In the genomic region with DNA sequence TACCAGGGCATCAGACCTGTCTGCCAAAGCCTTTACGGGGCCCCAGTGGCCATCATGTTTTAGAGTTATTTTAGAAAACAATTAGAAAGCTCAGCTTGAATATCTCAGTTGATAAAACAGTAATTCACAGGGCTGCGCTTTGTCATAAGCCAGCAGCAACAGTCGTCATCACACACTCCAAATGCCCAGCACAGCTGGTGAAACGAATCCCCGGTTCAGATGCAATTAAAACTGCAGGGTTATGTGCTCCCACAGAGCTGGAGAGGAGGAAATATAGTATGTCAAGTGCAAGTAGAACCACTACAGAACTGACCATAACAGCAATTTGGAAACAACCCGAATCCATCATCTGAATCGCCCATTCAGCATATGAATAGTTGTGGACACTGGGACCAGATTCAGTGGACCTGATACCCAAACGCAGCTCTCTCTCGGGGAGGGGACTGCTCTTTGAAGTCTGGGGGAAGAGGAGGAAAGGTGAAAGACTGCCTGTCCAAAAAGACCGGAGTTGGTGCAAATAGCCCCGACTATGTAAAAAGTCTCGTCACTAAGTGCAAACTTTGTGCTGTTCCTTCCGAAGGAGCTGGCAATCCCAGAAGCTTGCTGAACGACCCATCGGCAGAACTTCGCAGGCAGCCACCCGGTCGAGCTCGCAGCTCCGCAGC, we compare ENCODE assay signal across 8 mouse cellular contexts. TPM values are rescaled to one million over a fixed set of nuclear protein-coding genes. Genes with fewer than 3 reads are reported as not detected.
DNase-seq lines count a peak whose midpoint lies in the region; ATAC-seq lines count a peak whose summit lies in the region.

No protein-coding gene starts in this region.

- no peak for ATAC-seq in embryonic facial prominence, embryonic 15.5 days (ENCODE audit: insufficient number of reproducible peaks, low FRiP score, low TSS enrichment, low read depth)
- 0 out of 2 replicates have a peak, but pooled peaks have one; percentile 6 for ATAC-seq in limb, embryonic 11.5 days (ENCODE audit: insufficient number of reproducible peaks, low FRiP score, low TSS enrichment, low read depth)
- 0 out of 2 replicates have a peak, but pooled peaks have one; percentile 7 for ATAC-seq in stomach, embryonic 14.5 days (ENCODE audit: insufficient number of reproducible peaks, insufficient read depth, low FRiP score, low read depth)

- no peaks in the 10 kb centered on the region; the same call in 1 of the 2 replicates for H3K4me1 ChIP-seq in heart, embryonic 10.5 days
- H3K4me1 ChIP-seq in embryonic facial prominence, embryonic 15.5 days: peaks cover 10% of the 10 kb centered on the region; the same call in 1 of the 2 replicates
- H3K4me1 ChIP-seq in limb, embryonic 11.5 days (ENCODE audit: control insufficient read depth, insufficient read depth, low read length): no peaks in the 10 kb centered on the region
- H3K4me1 ChIP-seq in stomach, embryonic 14.5 days (ENCODE audit: control insufficient read depth, insufficient read depth, low read length): no peaks in the 10 kb centered on the region

- peak overlapping the region; percentile 93 for H3K4me3 ChIP-seq in heart, embryonic 10.5 days
- H3K4me3 ChIP-seq in embryonic facial prominence, embryonic 15.5 days (replicated peaks): peak overlapping the region; percentile 87
- H3K4me3 ChIP-seq in limb, embryonic 11.5 days (ENCODE audit: low read depth, low read length): peak overlapping the region; percentile 77
- H3K4me3 ChIP-seq in stomach, embryonic 14.5 days (ENCODE audit: low read depth, low read length): peak overlapping the region; percentile 72

- no peak for DNase-seq in heart, embryonic 10.5 days (ENCODE audit: low spot score)
- DNase-seq in heart, adult 9 months (ENCODE audit: low spot score in 2 of 2): no peak
- peak; percentile 22 for DNase-seq in CD4-positive, CD25-positive, alpha-beta regulatory T cell, adult 2 months (ENCODE audit: low read depth, low spot score)
- DNase-seq in limb, embryonic 11.5 days (ENCODE audit: low spot score): no peak
- DNase-seq in spleen, postnatal 4 days (ENCODE audit: low spot score in 2 of 2): no peak
- DNase-seq in gastrocnemius, postnatal 4 days (ENCODE audit: low spot score in 2 of 2): no peak

- H3K9ac ChIP-seq in embryonic facial prominence, embryonic 15.5 days: peak overlapping the region; percentile 75
- H3K9ac ChIP-seq in limb, embryonic 11.5 days (ENCODE audit: low read length): peak overlapping the region; percentile 82
- H3K9ac ChIP-seq in stomach, embryonic 14.5 days (replicated peaks; ENCODE audit: low read depth, low read length): peak overlapping the region; percentile 79

- 7% methylated on average over 20 of the region's 20 CpGs for WGBS in heart, embryonic 10.5 days
- WGBS in embryonic facial prominence, embryonic 15.5 days: 5% methylated on average over 20 of the region's 20 CpGs
- 7% methylated on average over 20 of the region's 20 CpGs for WGBS in limb, embryonic 11.5 days
- WGBS in stomach, embryonic 14.5 days: 5% methylated on average over 20 of the region's 20 CpGs

- peak overlapping the region; percentile 96 for H3K27ac ChIP-seq in heart, embryonic 10.5 days
- H3K27ac ChIP-seq in embryonic facial prominence, embryonic 15.5 days (replicated peaks): peak overlapping the region; percentile 88
- peak overlapping the region; percentile 83 for H3K27ac ChIP-seq in limb, embryonic 11.5 days (replicated peaks; ENCODE audit: low read depth, low read length)
- H3K27ac ChIP-seq in stomach, embryonic 14.5 days (ENCODE audit: low read length): peak overlapping the region; percentile 80

- no peaks in the 10 kb centered on the region for H3K27me3 ChIP-seq in heart, embryonic 10.5 days (ENCODE audit: insufficient read depth, poor library complexity, severe bottlenecking)
- no peaks in the 10 kb centered on the region for H3K27me3 ChIP-seq in embryonic facial prominence, embryonic 15.5 days
- H3K27me3 ChIP-seq in limb, embryonic 11.5 days (ENCODE audit: control insufficient read depth, insufficient read depth, low read length): no peaks in the 10 kb centered on the region
- H3K27me3 ChIP-seq in stomach, embryonic 14.5 days (ENCODE audit: control insufficient read depth, insufficient read depth, low read length): no peaks in the 10 kb centered on the region

- no peaks in the 10 kb centered on the region for H3K9me3 ChIP-seq in heart, embryonic 10.5 days
- H3K9me3 ChIP-seq in embryonic facial prominence, embryonic 15.5 days (replicated peaks): no peaks in the 10 kb centered on the region
- H3K9me3 ChIP-seq in limb, embryonic 11.5 days (ENCODE audit: control insufficient read depth, low read length): no peaks in the 10 kb centered on the region
- no peaks in the 10 kb centered on the region for H3K9me3 ChIP-seq in stomach, embryonic 14.5 days (ENCODE audit: control insufficient read depth, low read depth, low read length)

- peak overlapping the region; percentile 73 for H3K4me2 ChIP-seq in embryonic facial prominence, embryonic 15.5 days (replicated peaks)
- H3K4me2 ChIP-seq in limb, embryonic 11.5 days (ENCODE audit: low read depth, severe bottlenecking): peak overlapping the region; percentile 47
- peak overlapping the region; percentile 58 for H3K4me2 ChIP-seq in stomach, embryonic 14.5 days (replicated peaks; ENCODE audit: low read depth, low read length)

- H3K36me3 ChIP-seq in heart, embryonic 10.5 days: peaks cover 16% of the 10 kb centered on the region
- peaks cover 11% of the 10 kb centered on the region; the same call in 1 of the 2 replicates for H3K36me3 ChIP-seq in embryonic facial prominence, embryonic 15.5 days
- no peaks in the 10 kb centered on the region; the same call in 1 of the 2 replicates for H3K36me3 ChIP-seq in limb, embryonic 11.5 days (ENCODE audit: control insufficient read depth, insufficient read depth, low read length)
- H3K36me3 ChIP-seq in stomach, embryonic 14.5 days (ENCODE audit: control insufficient read depth, insufficient read depth, low read length): peaks cover 7% of the 10 kb centered on the region

RNA-seq across cellular contexts. Expression of gene Zfp69, which starts 0.6 kb away (rescaled TPM):
- 13.7 and 15.7 TPM in 2 replicates for polyA plus RNA-seq in heart, embryonic 10.5 days (2016; fragmentation: Nextera tagmentation; extraction: Ambion mirVana)
- 6.9 and 7.9 TPM in 2 replicates for polyA plus RNA-seq in embryonic facial prominence, embryonic 15.5 days (2015; fragmentation: Nextera tagmentation; extraction: Ambion mirVana)
- 11.0 and 11.6 TPM in 2 replicates for polyA plus RNA-seq in limb, embryonic 11.5 days (2014; fragmentation: Nextera tagmentation; extraction: Ambion mirVana)
- polyA plus RNA-seq in stomach, embryonic 14.5 days (2014; fragmentation: Nextera tagmentation; extraction: Ambion mirVana): 6.4 and 6.5 TPM in 2 replicates
- 1 to 10 TPM; 2.9 to 3.9 TPM for total RNA-seq in gastrocnemius, postnatal 4 days (2021)

RNA-seq across cellular contexts. Expression of gene Exo5, which starts 26.1 kb away (rescaled TPM):
- polyA plus RNA-seq in heart, embryonic 10.5 days (2016; fragmentation: Nextera tagmentation; extraction: Ambion mirVana): 14.8 and 25.8 TPM in 2 replicates
- 25.9 and 26.4 TPM in 2 replicates for polyA plus RNA-seq in embryonic facial prominence, embryonic 15.5 days (2015; fragmentation: Nextera tagmentation; extraction: Ambion mirVana)
- 34.4 and 37.5 TPM in 2 replicates for polyA plus RNA-seq in limb, embryonic 11.5 days (2014; fragmentation: Nextera tagmentation; extraction: Ambion mirVana)
- polyA plus RNA-seq in stomach, embryonic 14.5 days (2014; fragmentation: Nextera tagmentation; extraction: Ambion mirVana): 23.5 and 25.2 TPM in 2 replicates
- 1 to 10 TPM; 7.4 to 7.9 TPM for total RNA-seq in gastrocnemius, postnatal 4 days (2021)
